In the genomic region with DNA sequence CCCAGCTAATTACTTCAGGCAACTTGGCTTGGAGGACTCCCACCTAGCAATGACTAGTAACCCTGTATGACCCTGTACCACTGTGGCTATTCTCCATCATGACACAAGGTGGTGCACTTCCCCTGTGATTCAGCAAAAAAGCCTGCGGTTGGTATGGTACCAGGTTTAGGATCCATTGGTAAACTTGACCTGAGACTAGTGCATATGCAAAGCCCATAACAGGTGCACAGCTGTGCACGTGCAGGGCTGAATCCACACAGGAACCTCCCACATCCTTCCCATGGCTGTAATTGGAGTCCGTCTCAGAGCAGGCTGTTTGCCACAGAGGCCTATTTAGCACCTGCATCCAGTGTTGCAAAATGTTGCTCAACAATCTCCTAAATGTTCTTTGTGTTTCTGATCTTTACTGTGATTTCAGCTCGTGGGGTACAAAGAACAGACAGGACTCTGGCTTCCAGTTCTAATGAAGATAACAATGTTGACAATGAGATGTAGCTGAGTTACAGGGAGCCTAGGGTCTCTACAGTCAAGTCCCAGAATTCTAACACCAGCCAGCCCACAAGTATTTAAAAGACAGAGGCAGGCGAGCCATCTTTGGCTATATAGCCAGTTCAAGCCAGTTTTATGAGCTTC, we compare ENCODE assay signal across 9 mouse cellular contexts. TPM values are rescaled to one million over a fixed set of nuclear protein-coding genes. Genes with fewer than 3 reads are reported as not detected.
A peak's percentile ranks its signal among the peaks of the same experiment; 100 is the strongest.
DNase-seq lines count a peak whose midpoint lies in the region; ATAC-seq and TF ChIP-seq lines count a peak whose summit lies in the region.
"Had no signal": no experiment of that assay in that cellular context is flagged by ENCODE, and none has a peak within 500 bp of the region (broad histone marks: within the 10 kb centered on the region; RNA-seq: fewer than 3 reads in every experiment).

No protein-coding gene starts in this region.

- TF ChIP-seq CTCF in forebrain, postnatal 0 days (IDR thresholded peaks at IDR 0.05; ENCODE audit: low read depth), result peak; percentile 85
- peak; percentile 92 for TF ChIP-seq CTCF in intestine, postnatal 0 days (IDR thresholded peaks at IDR 0.05; ENCODE audit: low read depth)

- peak; percentile 81 for DNase-seq in 416B (ENCODE audit: low read depth)
- peak; percentile 93 for DNase-seq in ES-CJ7 (ENCODE audit: low read depth, low spot score)
- peak; percentile 19 for DNase-seq in cerebellum, adult 8-10 months
- peak; percentile 73 for DNase-seq in forebrain, postnatal 0 days
- no peak for DNase-seq in urinary bladder, adult 2 months (ENCODE audit: low spot score)

- 21% methylated on average over 5 of the region's 5 CpGs for WGBS in forebrain, postnatal 0 days
- WGBS in intestine, postnatal 0 days, result 24% methylated on average over 5 of the region's 5 CpGs
- 22% methylated on average over 5 of the region's 5 CpGs for WGBS in limb, embryonic 15.5 days
- WGBS in neural tube, embryonic 12.5 days, result 24% methylated on average over 5 of the region's 5 CpGs

- no peak overlapping the region for H3K4me3 ChIP-seq in forebrain, postnatal 0 days (ENCODE audit: low read depth, low read length)
- no peak overlapping the region for H3K4me3 ChIP-seq in intestine, postnatal 0 days (ENCODE audit: low read depth, low read length)
- no peak overlapping the region for H3K4me3 ChIP-seq in limb, embryonic 15.5 days
- H3K4me3 ChIP-seq in neural tube, embryonic 12.5 days, result no peak overlapping the region
- H3K4me3 ChIP-seq: heart, embryonic 15.5 days had no signal

- ATAC-seq in forebrain, postnatal 0 days, result peak; percentile 74; the same call in 1 of the 2 replicates
- peak; percentile 96 for ATAC-seq in intestine, postnatal 0 days
- ATAC-seq in limb, embryonic 15.5 days (ENCODE audit: insufficient number of reproducible peaks, low FRiP score, low TSS enrichment, low read depth), result 0 out of 2 replicates have a peak, but pooled peaks have one; percentile 30
- peak; percentile 37; the same call in 1 of the 2 replicates for ATAC-seq in neural tube, embryonic 12.5 days (ENCODE audit: low FRiP score, low read depth)

- H3K27ac ChIP-seq in forebrain, postnatal 0 days (ENCODE audit: low read depth, low read length), result no peak overlapping the region
- H3K27ac ChIP-seq in intestine, postnatal 0 days (ENCODE audit: low read depth, low read length), result no peak overlapping the region
- no peak overlapping the region for H3K27ac ChIP-seq in limb, embryonic 15.5 days
- no peak overlapping the region for H3K27ac ChIP-seq in neural tube, embryonic 12.5 days
- H3K27ac ChIP-seq: heart, embryonic 15.5 days had no signal

- no peaks in the 10 kb centered on the region for H3K27me3 ChIP-seq in forebrain, postnatal 0 days (ENCODE audit: insufficient read depth, low read length)
- no peaks in the 10 kb centered on the region for H3K27me3 ChIP-seq in intestine, postnatal 0 days (replicated peaks; ENCODE audit: control insufficient read depth, insufficient read depth, low read length)
- H3K27me3 ChIP-seq in limb, embryonic 15.5 days, result no peaks in the 10 kb centered on the region
- H3K27me3 ChIP-seq in neural tube, embryonic 12.5 days (replicated peaks), result no peaks in the 10 kb centered on the region
- H3K27me3 ChIP-seq: heart, embryonic 15.5 days had no signal

- H3K9ac ChIP-seq in forebrain, postnatal 0 days, result no peak overlapping the region
- H3K9ac ChIP-seq in intestine, postnatal 0 days (ENCODE audit: low read depth, low read length), result no peak overlapping the region
- H3K9ac ChIP-seq in limb, embryonic 15.5 days, result no peak overlapping the region
- H3K9ac ChIP-seq in neural tube, embryonic 12.5 days, result no peak overlapping the region
- H3K9ac ChIP-seq: heart, embryonic 15.5 days had no signal

- no peaks in the 10 kb centered on the region for H3K4me1 ChIP-seq in forebrain, postnatal 0 days (ENCODE audit: insufficient read depth)
- no peaks in the 10 kb centered on the region for H3K4me1 ChIP-seq in intestine, postnatal 0 days (replicated peaks; ENCODE audit: control insufficient read depth, insufficient read depth, low read length)
- 0 out of 2 replicates have a peak, but pooled peaks cover 2% of the 10 kb centered on the region for H3K4me1 ChIP-seq in limb, embryonic 15.5 days
- no peaks in the 10 kb centered on the region for H3K4me1 ChIP-seq in neural tube, embryonic 12.5 days
- H3K4me1 ChIP-seq: heart, embryonic 15.5 days had no signal

- no peaks in the 10 kb centered on the region for H3K9me3 ChIP-seq in forebrain, postnatal 0 days (ENCODE audit: low read length)
- H3K9me3 ChIP-seq in intestine, postnatal 0 days (ENCODE audit: control insufficient read depth), result no peaks in the 10 kb centered on the region
- H3K9me3 ChIP-seq in limb, embryonic 15.5 days, result no peaks in the 10 kb centered on the region
- H3K9me3 ChIP-seq in neural tube, embryonic 12.5 days, result no peaks in the 10 kb centered on the region
- H3K9me3 ChIP-seq: heart, embryonic 15.5 days had no signal

- no peaks in the 10 kb centered on the region for H3K36me3 ChIP-seq in forebrain, postnatal 0 days (ENCODE audit: insufficient read depth)
- H3K36me3 ChIP-seq in intestine, postnatal 0 days (ENCODE audit: control insufficient read depth, insufficient read depth), result no peaks in the 10 kb centered on the region
- H3K36me3 ChIP-seq in limb, embryonic 15.5 days, result no peaks in the 10 kb centered on the region
- no peaks in the 10 kb centered on the region for H3K36me3 ChIP-seq in neural tube, embryonic 12.5 days
- H3K36me3 ChIP-seq: heart, embryonic 15.5 days had no signal

- H3K4me2 ChIP-seq in forebrain, postnatal 0 days (ENCODE audit: low read depth), result no peak overlapping the region
- no peak overlapping the region for H3K4me2 ChIP-seq in intestine, postnatal 0 days (replicated peaks; ENCODE audit: low read depth)
- no peak overlapping the region for H3K4me2 ChIP-seq in limb, embryonic 15.5 days
- H3K4me2 ChIP-seq in neural tube, embryonic 12.5 days (replicated peaks), result no peak overlapping the region
- H3K4me2 ChIP-seq: heart, embryonic 15.5 days had no signal

RNA-seq across cellular contexts. Expression of a gene that starts 47.2 kb away (rescaled TPM):
- not detected in 2 replicates for total RNA-seq in forebrain, postnatal 0 days (2014; rRNA removed)
- not detected in 2 replicates for polyA plus RNA-seq in forebrain, postnatal 0 days (2015; fragmentation: Nextera tagmentation; extraction: Ambion mirVana)
- polyA plus RNA-seq in intestine, postnatal 0 days (2015; fragmentation: Nextera tagmentation; extraction: Ambion mirVana), result 0.09 TPM in 1 of 2 replicates, not detected in the other
- polyA plus RNA-seq in limb, embryonic 15.5 days (2015; fragmentation: Nextera tagmentation; extraction: Ambion mirVana), result 16.4 and 16.8 TPM in 2 replicates
- not detected in 2 replicates for polyA plus RNA-seq in neural tube, embryonic 12.5 days (2016; fragmentation: Nextera tagmentation; extraction: Ambion mirVana)
- polyA plus RNA-seq in urinary bladder, adult 2 months (2012; rRNA removed), result 0.07 and 0.24 TPM in 2 replicates
- polyA plus RNA-seq: heart, embryonic 15.5 days had no signal

RNA-seq across cellular contexts. Expression of a gene that starts 56.9 kb away (rescaled TPM):
- total RNA-seq in forebrain, postnatal 0 days (2014; rRNA removed), result not detected in 2 replicates
- not detected in 2 replicates for polyA plus RNA-seq in forebrain, postnatal 0 days (2015; fragmentation: Nextera tagmentation; extraction: Ambion mirVana)
- polyA plus RNA-seq in intestine, postnatal 0 days (2015; fragmentation: Nextera tagmentation; extraction: Ambion mirVana), result 1.1 and 1.2 TPM in 2 replicates
- not detected in 2 replicates for polyA plus RNA-seq in limb, embryonic 15.5 days (2015; fragmentation: Nextera tagmentation; extraction: Ambion mirVana)
- polyA plus RNA-seq in neural tube, embryonic 12.5 days (2016; fragmentation: Nextera tagmentation; extraction: Ambion mirVana), result not detected in 2 replicates
- polyA plus RNA-seq in urinary bladder, adult 2 months (2012; rRNA removed), result 0.10 TPM in 1 of 2 replicates, not detected in the other
- polyA plus RNA-seq: heart, embryonic 15.5 days had no signal

Comparison
In these comparisons a context has a peak if more than half of its experiments do, and no peak if none do; other contexts are left out.
1. ATAC-seq: peak in every context shown above with its lines; median percentile 96 in intestine, postnatal 0 days; 74 in forebrain, postnatal 0 days; 37 in neural tube, embryonic 12.5 days; 30 in limb, embryonic 15.5 days.
2. RNA of a gene that starts 47.2 kb away (polyA plus RNA-seq): 16.4 to 16.8 TPM in limb, embryonic 15.5 days; 0.09 TPM in intestine, postnatal 0 days, not detected in neural tube, embryonic 12.5 days, 0.07 to 0.24 TPM in urinary bladder, adult 2 months and not detected in forebrain, postnatal 0 days; every median in the first group is over 10 times any median in the second.